ENCODE assay signal across 22 mouse cellular contexts in the genomic region with DNA sequence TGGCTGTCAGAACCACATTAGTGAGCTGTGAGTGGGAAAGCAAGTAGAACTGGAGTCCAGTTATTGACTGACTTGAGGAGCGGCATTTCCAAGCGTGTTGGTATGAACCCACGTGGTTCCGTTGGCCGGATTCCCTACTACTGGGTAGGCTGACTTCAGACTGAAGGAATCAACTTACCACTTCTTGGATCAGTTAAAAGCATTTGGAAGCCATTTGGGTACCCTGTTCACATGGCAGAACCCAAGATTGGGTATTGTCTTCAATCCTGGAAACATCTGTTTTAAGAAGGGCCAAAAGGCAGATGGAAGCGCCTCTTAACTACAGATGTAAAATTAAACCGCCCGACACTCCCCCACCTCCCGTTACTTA.
DNase-seq lines count a peak whose midpoint lies in the region; ATAC-seq and TF ChIP-seq lines count a peak whose summit lies in the region.
"Had no signal": no experiment of that assay in that cellular context is flagged by ENCODE, and none has a peak within 500 bp of the region (broad histone marks: within the 10 kb centered on the region; RNA-seq: fewer than 3 reads in every experiment).

No protein-coding gene starts in this region.

- H3K36me3 ChIP-seq in lung, postnatal 0 days (ENCODE audit: insufficient read depth, low read length) = no peaks in the 10 kb centered on the region
- H3K36me3 ChIP-seq: hindbrain, embryonic 13.5 days; intestine, embryonic 15.5 days; liver, embryonic 12.5 days; midbrain, embryonic 10.5 days had no signal

- no peak overlapping the region for H3K27ac ChIP-seq in lung, postnatal 0 days (ENCODE audit: low read length)
- H3K27ac ChIP-seq: hindbrain, embryonic 13.5 days; intestine, embryonic 15.5 days; kidney, postnatal 0 days; liver, embryonic 12.5 days; midbrain, embryonic 10.5 days had no signal

- H3K9me3 ChIP-seq in lung, postnatal 0 days (ENCODE audit: low read length) = no peaks in the 10 kb centered on the region
- H3K9me3 ChIP-seq: hindbrain, embryonic 13.5 days; intestine, embryonic 15.5 days; liver, embryonic 12.5 days; midbrain, embryonic 10.5 days had no signal

- H3K4me3 ChIP-seq in lung, postnatal 0 days (ENCODE audit: low read depth, low read length) = no peak overlapping the region
- H3K4me3 ChIP-seq: erythroblast, embryonic 14.5 days; hindbrain, embryonic 13.5 days; intestine, embryonic 15.5 days; liver, embryonic 12.5 days; midbrain, embryonic 10.5 days had no signal

- DNase-seq in gastrocnemius, adult 18-20 months (ENCODE audit: low spot score) = peak; percentile 40
- DNase-seq in gastrocnemius, adult 8-10 months (ENCODE audit: low spot score in 2 of 2) = no peak
- DNase-seq in lung, postnatal 10 days = peak; percentile 44
- no peak for DNase-seq in lung, postnatal 0 days (ENCODE audit: low spot score)
- DNase-seq in gastrocnemius, postnatal 14 days = peak; percentile 39
- no peak for DNase-seq in urinary bladder, adult 18-20 months (ENCODE audit: low spot score in 2 of 2)
- DNase-seq: adrenal gland, postnatal 25 days; cerebellum, adult 11 months; layer of hippocampus, postnatal 36 days; lung, adult 2 months; lung, postnatal 4 days; thymus, postnatal 25 days had no signal

- no peaks in the 10 kb centered on the region for H3K4me1 ChIP-seq in lung, postnatal 0 days (ENCODE audit: insufficient read depth, low read depth, low read length)
- H3K4me1 ChIP-seq: liver, embryonic 12.5 days had no signal

- H3K9ac ChIP-seq in lung, postnatal 0 days (replicated peaks; ENCODE audit: low read depth) = no peak overlapping the region
- H3K9ac ChIP-seq: hindbrain, embryonic 13.5 days; intestine, embryonic 15.5 days; liver, embryonic 12.5 days had no signal

- TF ChIP-seq CTCF in lung, postnatal 0 days (IDR thresholded peaks at IDR 0.05) = no peak

- H3K27me3 ChIP-seq in lung, postnatal 0 days (replicated peaks; ENCODE audit: insufficient read depth, low read length) = no peaks in the 10 kb centered on the region
- H3K27me3 ChIP-seq: CH12.LX; hindbrain, embryonic 13.5 days; intestine, embryonic 15.5 days; liver, embryonic 12.5 days had no signal

- H3K4me2 ChIP-seq in lung, postnatal 0 days (replicated peaks; ENCODE audit: low read depth, low read length) = no peak overlapping the region
- H3K4me2 ChIP-seq: heart, embryonic 11.5 days; hindbrain, embryonic 13.5 days; intestine, embryonic 15.5 days; liver, embryonic 12.5 days had no signal

- 93% methylated on average over 9 of the region's 9 CpGs for WGBS in lung, postnatal 0 days

- TF ChIP-seq EP300 in lung, postnatal 0 days (IDR thresholded peaks at IDR 0.05) = no peak

- intact Hi-C loops in gastrocnemius, postnatal 14 days (cut with DNase I; ENCODE audit: low total_unique reads) = no loop called here

- ATAC-seq in lung, postnatal 0 days = no peak
- ATAC-seq in megakaryocyte-erythroid progenitor cell, adult 5-6 weeks (replicated peaks; ENCODE audit: low FRiP score, low TSS enrichment, poor library complexity, severe bottlenecking) = no peak
- ATAC-seq: forebrain, embryonic 16.5 days; intestine, embryonic 15.5 days; liver, embryonic 12.5 days had no signal

Comparison
In these comparisons a context has a peak if more than half of its experiments do, and no peak if none do; other contexts are left out.
1. DNase-seq: peak in gastrocnemius, adult 18-20 months (single experiment), lung, postnatal 10 days (single experiment) and gastrocnemius, postnatal 14 days (single experiment); none in gastrocnemius, adult 8-10 months (0 of 2), lung, postnatal 0 days (single experiment) and urinary bladder, adult 18-20 months (0 of 2).